Mouse (Mus musculus): ENCODE measurements around the gene Plekhs1.
"Not testable (repeated sequence)": the region's sequence is repeated elsewhere in the genome, so short reads cannot be mapped to it uniquely, and the experiment has no call there.

The Plekhs1 gene

DNA sequence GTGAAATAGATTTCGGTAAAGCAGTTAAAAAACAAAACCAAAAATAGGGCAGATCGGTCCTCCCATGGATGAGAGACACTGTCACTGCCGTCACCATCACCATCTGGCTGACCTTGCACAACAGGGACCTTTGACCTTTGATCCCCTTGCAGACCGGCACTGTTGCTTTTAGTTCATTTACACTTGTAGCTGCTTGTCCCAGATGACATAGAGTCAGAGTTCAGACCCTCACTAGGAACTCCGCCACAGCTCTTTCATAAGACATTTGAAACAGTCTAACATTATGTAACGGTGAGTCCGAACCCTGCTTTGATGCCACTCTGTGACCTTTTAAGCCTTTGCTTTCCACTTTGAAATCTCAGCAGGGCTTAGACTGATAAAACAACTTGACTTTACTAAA, 58.0 kb downstream of the Plekhs1 start:
- not testable (repeated sequence) for DNase-seq (ENCODE audit: low spot score in 2 of 2)

GRCm38 (mm10) chr19:56530529-56530928, 69.1 kb downstream of the Plekhs1 start:
- not testable (repeated sequence) for DNase-seq (ENCODE audit: low spot score in 2 of 2)

DNA sequence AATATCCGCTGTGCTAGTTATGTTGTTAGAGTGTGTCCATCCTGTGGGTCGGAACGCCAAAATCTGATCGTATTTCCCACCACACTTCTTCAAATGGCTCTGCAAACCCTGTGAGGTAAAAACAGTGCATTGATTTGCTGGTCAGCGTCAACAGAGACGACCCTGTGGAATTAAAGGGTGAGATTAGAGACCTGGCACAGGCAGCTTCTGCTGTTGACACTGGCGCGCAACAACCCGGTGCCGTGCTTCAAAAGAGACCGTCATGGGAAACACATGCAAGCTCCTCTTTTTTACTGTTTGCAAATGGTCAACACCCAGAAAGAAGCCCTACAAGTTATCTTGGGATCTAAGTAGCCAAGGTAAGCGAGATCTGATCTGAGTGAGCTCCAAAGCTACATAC, 69.8 kb downstream of the Plekhs1 start:
- no peak for DNase-seq (ENCODE audit: low spot score in 2 of 2)

GRCm38 (mm10) chr19:56533291-56534071, 72.0 kb downstream of the Plekhs1 start:
- no peak for DNase-seq (ENCODE audit: low spot score in 2 of 2)

DNA sequence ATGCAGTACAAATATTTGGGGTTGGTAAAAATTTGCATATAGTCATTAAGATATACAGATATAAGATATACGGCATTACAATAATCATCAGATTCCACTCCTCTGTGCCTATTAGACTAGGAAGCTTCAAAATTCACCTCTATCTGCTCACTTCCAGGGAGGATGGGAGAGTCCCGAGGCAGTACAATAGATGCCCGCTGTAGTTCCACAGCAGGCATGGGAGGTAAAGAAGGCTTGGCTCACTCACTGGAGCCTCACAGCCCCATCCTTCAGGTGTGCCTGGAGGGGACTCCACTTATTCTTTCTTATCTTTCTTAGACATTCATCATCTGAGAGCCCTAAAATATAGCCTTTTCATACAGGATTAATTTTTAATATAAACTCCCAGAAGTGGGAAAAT, 72.9 kb downstream of the Plekhs1 start:
- DNase-seq (ENCODE audit: low spot score in 2 of 2): no peak

DNA sequence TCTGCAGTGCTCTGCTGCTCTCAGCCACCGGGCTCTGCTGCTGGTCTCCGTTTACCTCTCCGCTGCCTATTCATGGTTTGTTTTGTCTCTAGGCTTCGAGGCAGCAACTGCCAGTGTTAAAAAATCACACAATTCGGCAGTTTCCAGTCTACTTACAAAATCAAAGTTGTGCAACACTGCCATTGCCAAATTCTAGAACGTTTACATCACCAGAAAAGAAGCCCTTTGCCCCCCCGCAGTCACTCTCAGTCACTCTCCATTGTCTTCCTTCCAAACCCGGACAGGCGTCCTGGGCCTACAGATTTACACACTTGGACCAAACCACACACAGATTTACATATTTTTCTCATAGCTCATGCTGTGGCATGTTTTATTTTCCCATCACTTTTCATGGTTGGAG, 73.6 kb downstream of the Plekhs1 start:
- no peak for DNase-seq (ENCODE audit: low spot score in 2 of 2)

GRCm38 (mm10) chr19:56535765-56536164, 74.3 kb downstream of the Plekhs1 start:
- no peak for DNase-seq (ENCODE audit: low spot score in 2 of 2)
